Mouse (Mus musculus) forebrain, embryonic 13.5 days (tissue): ENCODE measurements around the gene Tiam1. TPM values are rescaled to one million over a fixed set of nuclear protein-coding genes. Genes with fewer than 3 reads are reported as not detected.
A peak's percentile ranks its signal among the peaks of the same experiment; 100 is the strongest.

ENCODE experiments used
- ATAC-seq: fragments of 200-750 bp; cut with Nextera tagmentation; 2 replicates; pipeline ENCODE4 v1.8.0; 2017
- H3K27ac ChIP-seq: fragments of 300-500 bp; sonication (generic); 2 replicates; pipeline ENCODE4 v1.5.1; 2015; ENCODE audit warnings: inconsistent platforms, mild to moderate bottlenecking, moderate library complexity
- H3K27me3 ChIP-seq: fragments of 300-500 bp; sonication (generic); 2 replicates; pipeline ENCODE4 v1.6.1; 2015; ENCODE audit warnings: mild to moderate bottlenecking, inconsistent platforms
- H3K36me3 ChIP-seq: fragments of 300-500 bp; sonication (generic); 2 replicates; pipeline ENCODE4 v1.6.1; 2015; ENCODE audit warnings: mild to moderate bottlenecking, inconsistent platforms; ENCODE audit not compliant: poor library complexity, severe bottlenecking
- H3K4me1 ChIP-seq: fragments of 300-500 bp; sonication (generic); 2 replicates; pipeline ENCODE4 v1.6.1; 2015; ENCODE audit warnings: inconsistent platforms
- H3K4me2 ChIP-seq: fragments of 300-500 bp; sonication (generic); 2 replicates; pipeline ENCODE4 v1.6.1; 2015; ENCODE audit warnings: inconsistent platforms, mild to moderate bottlenecking, moderate library complexity
- H3K4me3 ChIP-seq: fragments of 300-500 bp; sonication (generic); 2 replicates; pipeline ENCODE4 v1.5.1; 2015; ENCODE audit warnings: mild to moderate bottlenecking, inconsistent platforms
- H3K9ac ChIP-seq: fragments of 300-500 bp; sonication (generic); 2 replicates; pipeline ENCODE4 v1.6.1; 2015; ENCODE audit warnings: mild to moderate bottlenecking, inconsistent platforms
- H3K9me3 ChIP-seq: fragments of 300-500 bp; sonication (generic); replicated peaks from 2 replicates; pipeline ENCODE4 v1.6.1; 2016; ENCODE audit warnings: inconsistent platforms
- WGBS: fragments of 180-500 bp; shearing (Covaris S2); methylation state at CpG from one replicate; pipeline ENCODE4 v1.1.7; 2015; 5-methylcytosine and 5-hydroxymethylcytosine counted together
- polyA plus RNA-seq: library from polyadenylated mRNA; unstranded; fragments of >200 nt; fragmentation: Nextera tagmentation; extraction: Ambion mirVana; gene quantifications from 2 replicates; pipeline ENCODE4 v1.2.1, GENCODE M21; 2015

The Tiam1 gene
- polyA plus RNA-seq, 1 experiment from 2014 or later = 29.4 TPM

DNA sequence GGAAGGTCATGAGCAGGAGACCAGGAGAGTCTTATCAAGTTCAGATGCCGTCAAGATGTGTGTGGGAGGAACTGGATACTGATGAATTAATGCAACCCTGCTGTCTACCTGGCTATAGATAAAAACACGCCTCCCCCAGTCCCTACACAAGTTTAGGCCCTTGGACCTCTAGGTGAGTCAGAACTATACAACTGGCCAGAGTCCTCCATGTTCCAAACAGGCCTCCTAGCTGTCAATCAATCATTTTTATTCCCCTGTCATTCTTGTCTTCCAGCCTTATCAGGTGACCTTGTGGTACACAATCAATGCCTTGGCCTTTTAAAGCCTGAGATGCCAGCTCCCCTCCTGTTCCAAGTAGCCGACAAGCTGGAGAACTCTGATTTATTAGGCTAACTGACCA, 363.9 kb downstream of the Tiam1 start:
- Histone ChIP-seq H3K27me3 (no peaks in the 10 kb centered on the region), H3K9ac (no peak overlapping the region), H3K4me1 (no peaks in the 10 kb centered on the region), H3K36me3 (no peaks in the 10 kb centered on the region), H3K27ac (no peak overlapping the region), H3K4me3 (no peak overlapping the region), H3K4me2 (no peak overlapping the region), H3K9me3 (no peaks in the 10 kb centered on the region)
- WGBS = 87% methylated on average over 3 of the region's 3 CpGs
- no peak for ATAC-seq

DNA sequence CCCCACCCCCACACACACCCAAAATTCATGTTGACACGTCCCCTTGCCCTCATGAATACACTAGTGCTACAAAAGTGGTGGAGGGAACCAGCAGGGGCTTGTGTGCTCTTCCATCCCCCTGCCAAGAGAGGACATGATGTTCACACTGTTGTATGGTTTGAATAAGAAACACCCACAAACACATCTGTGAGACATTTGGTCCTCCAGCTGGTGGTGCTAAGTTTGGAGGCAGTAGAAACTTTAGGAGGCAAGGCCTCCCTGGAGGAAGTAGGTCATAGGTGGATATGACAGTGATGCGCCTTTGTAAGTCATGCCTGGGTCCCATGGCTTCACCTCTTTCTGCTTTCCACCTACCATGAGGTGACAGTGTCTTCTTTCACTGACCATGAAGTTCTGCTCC, 366.1 kb downstream of the Tiam1 start:
- WGBS = 81% methylated on average over 2 of the region's 2 CpGs
- H3K9ac ChIP-seq = no peak overlapping the region
- H3K36me3 ChIP-seq = no peaks in the 10 kb centered on the region
- no peaks in the 10 kb centered on the region for H3K9me3 ChIP-seq
- H3K4me1 ChIP-seq = no peaks in the 10 kb centered on the region
- no peak for ATAC-seq
- H3K4me3 ChIP-seq = no peak overlapping the region
- no peaks in the 10 kb centered on the region for H3K27me3 ChIP-seq
- no peak overlapping the region for H3K4me2 ChIP-seq
- no peak overlapping the region for H3K27ac ChIP-seq

DNA sequence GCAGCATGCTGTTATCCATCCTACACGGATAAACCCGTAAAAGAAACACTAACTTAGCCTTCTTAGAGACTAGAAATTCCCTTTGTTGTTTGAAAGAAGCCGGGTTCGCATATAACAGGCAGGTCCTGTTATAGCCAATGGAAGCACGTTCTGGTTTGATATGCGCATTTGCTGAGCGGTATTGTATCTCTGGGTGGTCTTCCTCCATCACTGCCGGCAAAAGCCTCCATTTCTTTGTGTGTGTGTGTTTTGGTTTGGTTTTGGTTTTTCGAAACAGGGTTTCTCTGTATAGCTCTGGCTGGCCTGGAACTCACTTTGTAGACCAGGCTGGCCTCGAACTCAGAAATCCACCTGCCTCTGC, 369.0 kb downstream of the Tiam1 start:
- Histone ChIP-seq H3K4me1 (no peaks in the 10 kb centered on the region), H3K27ac (no peak overlapping the region), H3K4me2 (peak overlapping the region; percentile 72), H3K4me3 (peak overlapping the region; percentile 35), H3K9ac (no peak overlapping the region), H3K27me3 (no peaks in the 10 kb centered on the region), H3K9me3 (peaks cover 9% of the 10 kb centered on the region), H3K36me3 (no peaks in the 10 kb centered on the region)
- no peak for ATAC-seq
- WGBS = 28% methylated on average over 10 of the region's 10 CpGs

DNA sequence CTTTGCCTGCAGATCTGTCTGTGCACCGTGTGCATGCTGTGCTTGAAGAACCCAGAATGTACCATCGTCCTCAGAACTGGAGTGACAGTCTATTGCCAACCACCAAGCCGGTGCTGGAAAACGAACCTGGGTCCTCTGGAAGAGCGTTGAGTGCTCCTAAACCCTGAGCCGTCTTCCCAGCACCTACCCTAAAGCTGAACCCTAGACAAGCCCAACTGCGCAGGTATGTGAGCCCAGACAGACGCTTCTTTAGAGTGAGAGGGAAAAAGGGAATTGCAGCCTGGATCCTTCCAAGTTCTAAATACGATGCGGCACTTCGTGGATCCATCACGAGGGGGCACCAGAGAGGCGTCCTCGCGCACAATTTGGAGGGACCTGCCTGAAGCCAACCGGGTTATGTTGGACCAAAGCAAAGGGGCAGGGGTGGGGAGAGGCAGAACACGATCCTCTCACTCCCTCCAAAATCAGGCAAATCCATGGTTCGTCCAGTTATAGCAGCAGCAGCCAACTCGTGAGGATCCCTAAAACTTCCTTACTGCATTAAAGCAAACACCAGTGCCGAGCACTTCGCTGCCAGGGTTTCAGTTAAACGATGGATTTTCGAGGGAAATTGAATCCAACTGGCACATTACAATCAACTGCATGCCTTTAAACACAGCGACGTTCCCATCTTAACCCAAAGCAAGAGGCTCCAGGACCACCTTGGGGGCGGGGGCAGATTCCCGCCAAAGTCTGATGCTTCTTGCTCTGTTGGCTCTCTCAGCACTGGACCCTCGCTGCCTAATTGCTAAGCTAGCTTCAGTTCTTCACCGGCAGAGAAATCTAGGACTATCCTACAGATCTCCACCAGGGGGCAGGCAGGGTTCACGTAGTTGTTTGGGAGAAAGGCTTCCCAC, 369.7 kb downstream of the Tiam1 start:
- Histone ChIP-seq H3K9ac (peak overlapping the region; percentile 55; the same call in 1 of the 2 replicates), H3K36me3 (no peaks in the 10 kb centered on the region), H3K27me3 (no peaks in the 10 kb centered on the region), H3K27ac (no peak overlapping the region), H3K4me2 (peak overlapping the region; percentile 72), H3K4me1 (no peaks in the 10 kb centered on the region), H3K9me3 (peaks cover 14% of the 10 kb centered on the region), H3K4me3 (peak overlapping the region; percentile 35)
- 10% methylated on average over 30 of the region's 30 CpGs for WGBS
- peak; percentile 90 for ATAC-seq

DNA sequence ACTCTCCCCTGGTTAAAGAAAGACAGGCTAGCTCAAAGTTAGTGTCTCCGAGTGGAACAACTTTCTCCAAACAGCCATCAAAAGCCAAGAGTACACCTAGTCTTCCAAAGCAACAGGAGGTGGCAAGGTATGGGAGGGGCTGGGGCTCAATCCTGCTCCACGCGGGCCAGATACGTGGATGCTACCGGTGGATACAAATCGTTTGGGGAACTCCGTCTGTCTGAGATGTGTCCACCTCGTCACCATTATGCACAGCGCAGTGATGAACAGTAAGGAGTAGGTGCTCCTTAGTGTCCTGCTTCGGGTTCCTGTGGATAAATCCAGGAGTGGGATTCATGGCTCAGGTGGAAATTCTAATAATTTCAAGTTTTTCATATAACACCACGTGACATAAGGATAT, 377.6 kb downstream of the Tiam1 start:
- Histone ChIP-seq H3K9me3 (peaks cover 14% of the 10 kb centered on the region), H3K4me2 (no peak overlapping the region), H3K36me3 (no peaks in the 10 kb centered on the region), H3K27ac (no peak overlapping the region), H3K4me1 (peaks cover 6% of the 10 kb centered on the region; the same call in 1 of the 2 replicates), H3K27me3 (no peaks in the 10 kb centered on the region), H3K9ac (no peak overlapping the region), H3K4me3 (no peak overlapping the region)
- ATAC-seq = no peak
- WGBS = 82% methylated on average over 11 of the region's 11 CpGs

DNA sequence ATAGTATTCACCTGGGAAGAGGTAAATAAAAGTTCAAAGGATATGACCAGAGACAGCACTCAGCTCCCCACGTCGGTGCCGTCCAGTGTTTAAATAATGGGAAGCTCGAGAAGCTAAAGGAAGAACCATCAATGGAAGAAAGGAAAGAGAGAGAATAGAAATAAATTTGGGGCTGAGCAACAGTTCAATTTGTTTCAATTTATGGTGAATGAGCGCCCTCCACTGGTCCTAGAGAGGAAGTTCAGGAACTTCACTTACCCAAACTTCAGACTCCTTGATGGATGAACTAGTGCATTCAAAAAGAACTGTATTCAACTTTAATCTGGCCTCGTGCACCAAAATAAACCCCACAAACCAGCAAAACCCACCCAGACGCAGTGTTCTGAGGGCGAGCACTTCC, 378.1 kb downstream of the Tiam1 start:
- Histone ChIP-seq H3K4me3 (no peak overlapping the region), H3K4me2 (no peak overlapping the region), H3K27ac (no peak overlapping the region), H3K4me1 (peaks cover 6% of the 10 kb centered on the region; the same call in 1 of the 2 replicates), H3K9me3 (peaks cover 13% of the 10 kb centered on the region), H3K9ac (no peak overlapping the region), H3K27me3 (no peaks in the 10 kb centered on the region), H3K36me3 (no peaks in the 10 kb centered on the region)
- 0 out of 2 replicates have a peak, but pooled peaks have one; percentile 24 for ATAC-seq
- 11% methylated on average over 8 of the region's 8 CpGs for WGBS

DNA sequence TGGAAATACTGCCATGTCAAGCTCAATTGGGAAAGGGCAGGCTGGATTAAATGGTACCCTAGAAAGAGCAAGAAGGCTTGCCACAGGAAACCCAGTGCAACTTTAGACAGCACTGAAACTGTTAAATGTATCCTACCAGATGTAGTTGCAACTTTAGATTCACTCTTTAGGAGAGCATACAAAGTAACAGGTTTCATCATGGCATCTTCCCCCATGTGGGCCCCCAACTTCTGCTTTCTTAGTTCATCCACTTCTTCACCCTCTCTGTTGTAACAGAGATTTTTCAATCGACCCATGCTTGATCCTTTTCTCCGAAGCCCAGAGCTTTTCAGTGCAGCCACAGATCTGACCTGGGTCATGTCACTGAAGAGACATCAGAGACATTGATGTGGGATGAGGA, 379.8 kb downstream of the Tiam1 start:
- WGBS = 84% methylated on average over 2 of the region's 2 CpGs
- no peaks in the 10 kb centered on the region for H3K36me3 ChIP-seq
- no peak overlapping the region for H3K4me2 ChIP-seq
- H3K27ac ChIP-seq = no peak overlapping the region
- H3K9ac ChIP-seq = no peak overlapping the region
- no peaks in the 10 kb centered on the region for H3K27me3 ChIP-seq
- ATAC-seq = no peak
- H3K4me3 ChIP-seq = no peak overlapping the region
- H3K4me1 ChIP-seq = peaks cover 6% of the 10 kb centered on the region; the same call in 1 of the 2 replicates
- no peaks in the 10 kb centered on the region for H3K9me3 ChIP-seq

DNA sequence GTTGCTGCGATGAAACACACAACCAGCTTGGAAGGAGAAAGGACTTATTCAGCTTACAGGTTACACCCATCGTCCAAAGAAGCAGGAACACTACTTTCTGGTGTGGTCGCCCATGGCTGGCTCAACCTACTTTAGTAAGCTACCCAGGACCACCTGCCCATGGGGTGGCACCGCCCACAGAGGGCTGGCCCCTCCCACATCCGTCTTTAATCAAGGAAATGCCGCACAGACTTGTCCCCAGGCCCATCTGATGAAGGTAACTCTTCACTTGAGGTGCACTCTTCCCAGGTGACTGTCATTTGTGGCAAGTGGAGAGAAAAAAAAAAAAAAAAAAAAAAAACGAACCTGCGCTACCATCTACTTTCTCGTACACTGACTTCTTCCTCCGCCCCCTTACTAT, 381.0 kb downstream of the Tiam1 start:
- ATAC-seq = no peak
- Histone ChIP-seq H3K27me3 (no peaks in the 10 kb centered on the region), H3K4me3 (no peak overlapping the region), H3K4me2 (no peak overlapping the region), H3K27ac (no peak overlapping the region), H3K9ac (no peak overlapping the region), H3K4me1 (peaks cover 6% of the 10 kb centered on the region; the same call in 1 of the 2 replicates), H3K36me3 (no peaks in the 10 kb centered on the region), H3K9me3 (no peaks in the 10 kb centered on the region)
- 80% methylated on average over 10 of the region's 10 CpGs for WGBS

DNA sequence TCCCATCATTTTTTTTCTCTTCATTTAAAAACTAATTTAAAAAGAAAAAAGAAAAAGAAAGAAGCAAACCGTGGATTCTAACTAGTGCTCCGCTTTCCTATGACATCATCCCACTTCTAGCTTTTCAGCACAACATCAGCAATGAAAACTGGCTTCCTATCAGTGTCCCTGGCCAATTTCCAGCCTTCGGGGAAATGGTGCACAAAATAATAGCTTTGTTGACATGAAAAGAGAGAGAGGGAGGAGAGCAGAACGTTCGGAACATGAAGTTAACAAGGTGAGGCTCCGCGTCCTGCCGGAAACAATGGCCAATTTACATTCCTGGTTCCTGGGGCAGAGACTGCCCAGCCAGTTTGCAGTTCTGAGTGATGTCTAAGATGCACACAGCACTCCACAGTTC, 381.5 kb downstream of the Tiam1 start:
- Histone ChIP-seq H3K4me1 (peaks cover 6% of the 10 kb centered on the region; the same call in 1 of the 2 replicates), H3K27ac (no peak overlapping the region), H3K27me3 (no peaks in the 10 kb centered on the region), H3K9me3 (no peaks in the 10 kb centered on the region), H3K4me3 (no peak overlapping the region), H3K4me2 (peak overlapping the region; percentile 24; the same call in 1 of the 2 replicates), H3K9ac (no peak overlapping the region), H3K36me3 (no peaks in the 10 kb centered on the region)
- ATAC-seq = no peak
- 34% methylated on average over 8 of the region's 8 CpGs for WGBS

DNA sequence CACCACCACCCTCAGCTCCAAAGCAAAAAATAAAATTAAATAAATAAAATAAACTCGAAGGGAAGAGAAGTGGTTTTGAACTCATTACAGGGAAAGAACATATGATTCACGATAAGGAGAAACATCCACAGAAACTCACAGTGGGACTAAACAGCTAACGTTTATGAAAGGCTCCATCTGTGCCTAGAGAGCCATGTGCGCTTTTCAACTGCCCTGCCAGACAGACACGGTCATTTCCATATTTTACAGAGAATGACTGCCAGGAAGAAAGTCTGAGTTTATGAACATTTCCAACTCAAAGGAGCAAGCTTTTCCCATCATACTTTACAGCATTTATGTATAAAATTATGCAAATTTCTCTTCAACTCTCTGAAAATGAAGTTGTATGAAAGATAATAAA, 386.2 kb downstream of the Tiam1 start:
- H3K9ac ChIP-seq = no peak overlapping the region
- no peak overlapping the region for H3K4me3 ChIP-seq
- peaks cover 4% of the 10 kb centered on the region; the same call in 1 of the 2 replicates for H3K4me1 ChIP-seq
- peak; percentile 64; the same call in 1 of the 2 replicates for ATAC-seq
- no peaks in the 10 kb centered on the region for H3K36me3 ChIP-seq
- no peak overlapping the region for H3K4me2 ChIP-seq
- no peaks in the 10 kb centered on the region for H3K9me3 ChIP-seq
- H3K27me3 ChIP-seq = no peaks in the 10 kb centered on the region
- H3K27ac ChIP-seq = no peak overlapping the region
- WGBS = 71% methylated on average over 5 of the region's 5 CpGs

DNA sequence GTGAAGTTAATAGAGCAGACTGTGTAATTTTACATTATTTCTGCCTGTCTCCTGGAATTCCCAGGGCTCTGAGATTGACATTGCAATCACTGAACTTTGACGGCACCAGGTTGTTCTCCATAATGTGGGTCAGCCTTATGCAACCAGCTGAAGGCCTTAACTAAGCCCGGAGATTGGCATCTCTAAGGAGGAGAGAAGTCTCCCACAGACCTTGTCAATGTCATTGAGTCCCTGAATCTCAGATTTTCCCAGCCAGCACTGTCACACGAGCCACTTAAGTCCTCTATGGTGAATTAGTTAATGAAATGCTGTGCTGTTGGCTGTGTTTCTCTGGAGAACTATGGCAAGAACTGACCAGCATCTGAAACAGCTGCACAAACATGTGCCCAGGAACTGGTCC, 388.9 kb downstream of the Tiam1 start:
- H3K36me3 ChIP-seq = no peaks in the 10 kb centered on the region
- WGBS = 76% methylated on average over 3 of the region's 3 CpGs
- no peak overlapping the region for H3K4me2 ChIP-seq
- no peak overlapping the region for H3K9ac ChIP-seq
- H3K4me1 ChIP-seq = no peaks in the 10 kb centered on the region
- H3K27ac ChIP-seq = no peak overlapping the region
- ATAC-seq = no peak
- no peaks in the 10 kb centered on the region; the same call in 1 of the 2 replicates for H3K9me3 ChIP-seq
- H3K4me3 ChIP-seq = no peak overlapping the region
- H3K27me3 ChIP-seq = no peaks in the 10 kb centered on the region

DNA sequence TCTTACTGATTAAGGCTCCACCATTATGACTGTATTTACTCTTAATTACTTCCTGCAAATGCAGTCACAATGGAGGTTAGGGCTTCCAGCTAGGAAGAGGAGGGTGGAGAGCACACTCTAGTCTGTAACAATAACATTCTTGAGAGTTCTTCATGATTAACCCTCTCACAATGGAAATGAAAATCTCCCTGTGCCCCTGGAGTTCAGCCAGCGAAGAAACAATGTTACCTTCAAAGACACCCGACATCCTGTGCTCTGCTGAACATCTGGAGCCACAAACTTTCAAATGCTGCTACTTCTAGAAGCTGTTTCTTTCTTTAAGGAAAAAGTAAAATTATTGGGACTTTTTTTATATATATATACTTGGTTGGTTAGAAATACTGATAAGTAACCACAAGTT, 395.7 kb downstream of the Tiam1 start:
- no peak for ATAC-seq
- H3K4me3 ChIP-seq = no peak overlapping the region
- H3K4me2 ChIP-seq = no peak overlapping the region
- no peaks in the 10 kb centered on the region for H3K27me3 ChIP-seq
- no peaks in the 10 kb centered on the region for H3K36me3 ChIP-seq
- H3K9me3 ChIP-seq = no peaks in the 10 kb centered on the region; the same call in 1 of the 2 replicates
- H3K27ac ChIP-seq = no peak overlapping the region
- H3K4me1 ChIP-seq = no peaks in the 10 kb centered on the region
- no peak overlapping the region for H3K9ac ChIP-seq
- WGBS = 32% methylated on average over 2 of the region's 2 CpGs
